Mouse (Mus musculus): ENCODE measurements around the gene Trappc1. TPM values are rescaled to one million over a fixed set of nuclear protein-coding genes. Genes with fewer than 3 reads are reported as not detected.

Gene Trappc1
- polyA plus RNA-seq, 1 experiment from 2014 or later = 182 TPM

DNA sequence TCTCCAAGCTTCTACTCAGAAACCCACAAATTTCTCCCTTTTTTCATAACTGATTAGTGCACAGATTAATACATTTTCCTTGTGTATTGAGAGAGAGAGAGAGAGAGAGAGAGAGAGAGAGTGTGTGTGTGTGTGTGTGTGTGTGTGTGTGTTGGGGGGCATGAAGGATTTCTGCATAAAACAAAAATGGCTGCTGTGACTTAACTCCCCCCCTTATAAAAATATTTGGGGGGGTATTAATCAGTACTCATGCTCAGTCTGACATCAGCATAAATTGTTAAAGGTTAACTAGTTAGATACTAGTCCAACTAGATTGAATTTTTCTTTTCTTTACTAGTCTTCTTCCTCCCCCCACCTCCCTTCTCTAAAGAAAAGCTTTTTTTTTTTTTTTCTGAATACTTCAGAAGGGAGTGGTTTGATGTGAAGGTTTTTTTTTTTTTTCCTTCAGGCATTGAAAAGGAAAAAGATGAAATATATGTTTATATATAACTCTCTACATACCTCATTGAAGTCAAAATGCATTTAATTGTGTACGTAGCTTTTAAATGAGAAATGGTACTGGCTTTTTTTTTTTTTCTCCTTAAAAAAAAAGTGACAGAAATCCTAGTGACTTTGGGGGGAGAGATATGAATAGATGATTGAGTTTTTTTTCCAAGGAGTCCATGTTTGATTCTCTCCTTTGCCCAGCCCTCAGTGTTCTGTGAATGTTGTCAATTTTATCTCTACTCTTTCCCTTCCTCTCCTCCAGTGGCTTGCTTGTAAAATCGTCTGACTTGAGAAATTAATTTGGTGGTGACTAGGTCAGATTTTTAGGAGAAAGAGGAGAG, 46.4 kb downstream of the Trappc1 start:
- no peak for TF ChIP-seq CTCF (IDR thresholded peaks at IDR 0.05; ENCODE audit: low read depth)
- peak overlapping the region; percentile 96; the same call in 1 of the 2 replicates for H3K4me3 ChIP-seq (ENCODE audit: low read depth, low read length)
- H3K4me2 ChIP-seq (replicated peaks; ENCODE audit: low read depth) = peak overlapping the region; percentile 95
- no peaks in the 10 kb centered on the region for H3K9me3 ChIP-seq (ENCODE audit: control insufficient read depth)
- no peak for ATAC-seq
- no peak overlapping the region for H3K9ac ChIP-seq (ENCODE audit: low read depth, low read length)
- WGBS = 28% methylated on average over 2 of the region's 2 CpGs
- peaks cover 8% of the 10 kb centered on the region; the same call in 1 of the 2 replicates for H3K36me3 ChIP-seq (ENCODE audit: control insufficient read depth, insufficient read depth)
- H3K27ac ChIP-seq (ENCODE audit: low read depth, low read length) = peak overlapping the region; percentile 99
- H3K4me1 ChIP-seq (replicated peaks; ENCODE audit: control insufficient read depth, insufficient read depth, low read length) = peaks cover 17% of the 10 kb centered on the region
- no peaks in the 10 kb centered on the region for H3K27me3 ChIP-seq (replicated peaks; ENCODE audit: control insufficient read depth, insufficient read depth, low read length)

- WGBS = 27% methylated on average over 9 of the region's 9 CpGs
- peak overlapping the region; percentile 28; the same call in 1 of the 2 replicates for H3K27ac ChIP-seq (ENCODE audit: low read depth, low read length)
- H3K27me3 ChIP-seq (replicated peaks; ENCODE audit: control insufficient read depth, insufficient read depth, low read length) = no peaks in the 10 kb centered on the region
- H3K9me3 ChIP-seq (ENCODE audit: control insufficient read depth) = no peaks in the 10 kb centered on the region
- TF ChIP-seq CTCF (IDR thresholded peaks at IDR 0.05; ENCODE audit: low read depth) = no peak
- peaks cover 8% of the 10 kb centered on the region; the same call in 1 of the 2 replicates for H3K36me3 ChIP-seq (ENCODE audit: control insufficient read depth, insufficient read depth)
- H3K4me1 ChIP-seq (replicated peaks; ENCODE audit: control insufficient read depth, insufficient read depth, low read length) = peaks cover 11% of the 10 kb centered on the region
- no peak for ATAC-seq
- H3K9ac ChIP-seq (ENCODE audit: low read depth, low read length) = no peak overlapping the region
- H3K4me3 ChIP-seq (ENCODE audit: low read depth, low read length) = no peak overlapping the region
- H3K4me2 ChIP-seq (replicated peaks; ENCODE audit: low read depth) = peak overlapping the region; percentile 35; the same call in 1 of the 2 replicates
Observed at GRCm38 (mm10) chr11:69370817-69371215, 47.0 kb downstream of the Trappc1 start.

- H3K4me3 ChIP-seq (ENCODE audit: low read depth, low read length) = no peak overlapping the region
- 59% methylated on average over 12 of the region's 12 CpGs for WGBS
- no peak overlapping the region for H3K4me2 ChIP-seq (replicated peaks; ENCODE audit: low read depth)
- no peak overlapping the region for H3K9ac ChIP-seq (ENCODE audit: low read depth, low read length)
- no peak overlapping the region for H3K27ac ChIP-seq (ENCODE audit: low read depth, low read length)
- ATAC-seq = no peak
- no peak for TF ChIP-seq CTCF (IDR thresholded peaks at IDR 0.05; ENCODE audit: low read depth)
- no peaks in the 10 kb centered on the region for H3K27me3 ChIP-seq (replicated peaks; ENCODE audit: control insufficient read depth, insufficient read depth, low read length)
- H3K9me3 ChIP-seq (ENCODE audit: control insufficient read depth) = no peaks in the 10 kb centered on the region
- H3K4me1 ChIP-seq (replicated peaks; ENCODE audit: control insufficient read depth, insufficient read depth, low read length) = peaks cover 8% of the 10 kb centered on the region; the same call in 1 of the 2 replicates
- H3K36me3 ChIP-seq (ENCODE audit: control insufficient read depth, insufficient read depth) = peaks cover 8% of the 10 kb centered on the region; the same call in 1 of the 2 replicates
Observed at GRCm38 (mm10) chr11:69371601-69372000, 47.8 kb downstream of the Trappc1 start.

GRCm38 (mm10) chr11:69372056-69372779, 48.4 kb downstream of the Trappc1 start:
- WGBS = 34% methylated on average over 12 of the region's 12 CpGs
- H3K9me3 ChIP-seq (ENCODE audit: control insufficient read depth) = no peaks in the 10 kb centered on the region
- peaks cover 8% of the 10 kb centered on the region; the same call in 1 of the 2 replicates for H3K36me3 ChIP-seq (ENCODE audit: control insufficient read depth, insufficient read depth)
- H3K27me3 ChIP-seq (replicated peaks; ENCODE audit: control insufficient read depth, insufficient read depth, low read length) = no peaks in the 10 kb centered on the region
- ATAC-seq = no peak
- H3K4me1 ChIP-seq (replicated peaks; ENCODE audit: control insufficient read depth, insufficient read depth, low read length) = peaks cover 8% of the 10 kb centered on the region; the same call in 1 of the 2 replicates
- H3K4me2 ChIP-seq (replicated peaks; ENCODE audit: low read depth) = peak overlapping the region; percentile 21; the same call in 1 of the 2 replicates
- no peak overlapping the region for H3K9ac ChIP-seq (ENCODE audit: low read depth, low read length)
- no peak overlapping the region for H3K4me3 ChIP-seq (ENCODE audit: low read depth, low read length)
- TF ChIP-seq CTCF (IDR thresholded peaks at IDR 0.05; ENCODE audit: low read depth) = no peak
- 0 out of 2 replicates have a peak overlapping the region, but pooled peaks have one; percentile 31 for H3K27ac ChIP-seq (ENCODE audit: low read depth, low read length)

DNA sequence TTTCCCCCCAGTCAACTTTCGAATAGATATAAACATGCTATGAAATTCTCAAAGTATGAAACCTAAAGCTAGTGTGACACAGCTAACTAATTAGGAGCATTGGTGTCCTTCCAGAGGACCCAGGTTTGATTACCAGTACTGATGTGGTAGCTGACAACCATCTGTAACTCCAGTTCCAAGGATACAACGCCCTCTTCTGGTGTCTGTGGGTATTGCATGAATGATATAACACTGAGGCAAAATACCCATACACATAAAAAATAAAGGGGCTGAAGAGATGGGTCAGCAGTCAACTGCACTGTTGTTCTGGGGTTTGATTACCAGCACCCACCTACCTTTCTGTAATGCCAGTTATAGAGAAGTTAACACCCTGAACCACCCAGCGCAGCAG, 49.0 kb downstream of the Trappc1 start:
- ATAC-seq = no peak
- 58% methylated on average over 3 of the region's 3 CpGs for WGBS
- H3K27ac ChIP-seq (ENCODE audit: low read depth, low read length) = no peak overlapping the region

More for the DNA sequence above, 49.0 kb downstream of the Trappc1 start:
- no peak overlapping the region for H3K4me3 ChIP-seq (ENCODE audit: low read depth, low read length)
- peaks cover 8% of the 10 kb centered on the region; the same call in 1 of the 2 replicates for H3K36me3 ChIP-seq (ENCODE audit: control insufficient read depth, insufficient read depth)
- peaks cover 10% of the 10 kb centered on the region; the same call in 1 of the 2 replicates for H3K4me1 ChIP-seq (replicated peaks; ENCODE audit: control insufficient read depth, insufficient read depth, low read length)
- TF ChIP-seq CTCF (IDR thresholded peaks at IDR 0.05; ENCODE audit: low read depth) = peak; percentile 72
- no peaks in the 10 kb centered on the region for H3K9me3 ChIP-seq (ENCODE audit: control insufficient read depth)
- H3K27me3 ChIP-seq (replicated peaks; ENCODE audit: control insufficient read depth, insufficient read depth, low read length) = no peaks in the 10 kb centered on the region
- H3K9ac ChIP-seq (ENCODE audit: low read depth, low read length) = no peak overlapping the region
- no peak overlapping the region for H3K4me2 ChIP-seq (replicated peaks; ENCODE audit: low read depth)
